Mouse (Mus musculus): ENCODE data around the gene Hemgn. TPM values are rescaled to one million over a fixed set of nuclear protein-coding genes. Genes with fewer than 3 reads are reported as not detected.

The Hemgn gene
- total and polyA plus RNA-seq, 2 experiments from 2014 or later: 0.37 TPM; not detected in 1

DNA sequence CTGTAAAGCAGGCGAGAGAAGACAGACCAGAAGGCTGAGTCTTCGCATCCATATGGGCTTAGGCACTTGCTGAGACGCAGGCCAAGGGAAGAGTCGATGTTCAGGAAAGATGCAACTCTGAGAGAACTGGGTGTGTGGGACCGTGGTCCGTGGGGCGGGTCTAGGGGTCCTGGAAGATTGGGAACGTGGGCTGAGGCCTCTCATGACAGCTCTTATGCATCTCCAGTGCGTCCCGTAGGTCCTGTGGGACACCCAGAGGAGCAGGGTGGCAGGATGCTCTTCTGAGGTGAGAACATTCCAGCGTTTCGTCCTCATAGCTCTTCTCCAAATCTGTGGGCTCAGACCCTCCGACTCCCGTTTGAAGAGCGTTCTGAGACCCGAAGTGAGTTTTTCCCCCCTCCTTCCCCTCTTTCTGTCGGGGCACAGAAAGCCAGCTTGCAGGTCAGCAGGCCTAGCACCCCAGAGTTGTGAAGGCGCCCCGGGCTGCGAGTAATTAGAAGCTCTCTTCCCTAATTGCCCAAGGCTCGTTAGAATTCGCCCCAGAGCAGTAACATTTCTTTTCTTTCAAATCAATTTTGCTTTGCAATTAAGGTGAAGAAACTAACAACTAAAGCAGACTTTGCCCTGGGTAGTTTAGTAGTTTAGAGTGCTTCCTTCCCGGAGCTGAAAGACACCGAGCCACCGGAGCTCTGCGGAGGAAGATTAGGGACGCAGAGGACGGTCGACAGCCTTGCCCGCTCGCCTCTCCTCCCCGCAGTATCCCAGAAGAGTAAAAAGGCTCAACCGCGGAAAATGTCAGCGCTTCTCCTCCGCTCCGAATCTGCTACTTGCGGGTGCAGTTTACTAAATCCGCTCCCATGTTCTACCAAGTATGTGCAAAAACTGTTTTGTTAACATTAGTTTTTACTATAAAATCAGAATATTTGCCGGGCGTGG, 65.5 kb downstream of the Hemgn start:
- no peak overlapping the region for H3K4me3 ChIP-seq (ENCODE audit: low read depth, low read length)

DNA sequence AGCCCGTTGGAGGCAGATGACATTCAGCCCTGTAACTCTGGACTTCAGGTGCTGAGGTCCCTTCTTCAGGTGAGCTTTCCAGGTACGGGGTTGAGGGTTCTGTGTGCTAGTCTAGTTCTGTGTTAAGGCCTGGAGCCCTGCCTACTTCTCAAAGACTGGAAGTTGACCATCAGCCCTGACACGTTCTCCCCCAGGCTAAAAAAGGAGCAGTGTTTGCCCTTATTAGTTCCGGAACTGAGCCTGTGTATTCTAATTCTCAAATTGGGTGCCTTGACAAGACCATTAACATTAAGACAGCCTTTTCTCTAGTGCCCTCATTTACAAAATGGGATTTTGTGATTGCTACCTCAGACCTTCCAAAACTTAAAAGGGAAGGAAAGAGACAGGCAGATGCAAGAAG, 66.2 kb downstream of the Hemgn start:
- Histone ChIP-seq H3K27ac (ENCODE audit: low read depth) (no peak overlapping the region), H3K36me3 (replicated peaks; ENCODE audit: control insufficient read depth, insufficient read depth, low read length) (no peaks in the 10 kb centered on the region), H3K4me1 (ENCODE audit: control insufficient read depth, insufficient read depth) (no peaks in the 10 kb centered on the region), H3K9me3 (replicated peaks; ENCODE audit: control insufficient read depth, low read length) (no peaks in the 10 kb centered on the region), H3K27me3 (ENCODE audit: control insufficient read depth, insufficient read depth, low read length) (peaks cover 100% of the 10 kb centered on the region), H3K9ac (replicated peaks; ENCODE audit: low read depth, low read length) (no peak overlapping the region), H3K4me3 (ENCODE audit: low read depth, low read length) (no peak overlapping the region), H3K4me2 (ENCODE audit: low read depth, low read length) (no peak overlapping the region)
- 10% methylated on average over 4 of the region's 4 CpGs for WGBS
- TF ChIP-seq EP300 (IDR thresholded peaks at IDR 0.05; ENCODE audit: low read depth): no peak
- no peak for TF ChIP-seq CTCF (IDR thresholded peaks at IDR 0.05; ENCODE audit: low read depth)
- no peak for ATAC-seq (ENCODE audit: insufficient read depth, low read depth)
- no peak for DNase-seq (ENCODE audit: low spot score)

More for the DNA sequence above, 65.5 kb downstream of the Hemgn start:
- no peak overlapping the region for H3K9ac ChIP-seq (replicated peaks; ENCODE audit: low read depth, low read length)
- TF ChIP-seq EP300 (IDR thresholded peaks at IDR 0.05; ENCODE audit: low read depth) (no peak), CTCF (IDR thresholded peaks at IDR 0.05; ENCODE audit: low read depth) (no peak)
- WGBS: 6% methylated on average over 41 of the region's 41 CpGs
- no peaks in the 10 kb centered on the region for H3K36me3 ChIP-seq (replicated peaks; ENCODE audit: control insufficient read depth, insufficient read depth, low read length)
- H3K27me3 ChIP-seq (ENCODE audit: control insufficient read depth, insufficient read depth, low read length): peaks cover 100% of the 10 kb centered on the region
- no peak overlapping the region for H3K4me2 ChIP-seq (ENCODE audit: low read depth, low read length)
- no peaks in the 10 kb centered on the region for H3K9me3 ChIP-seq (replicated peaks; ENCODE audit: control insufficient read depth, low read length)
- ATAC-seq (ENCODE audit: insufficient read depth, low read depth) (no peak), DNase-seq (ENCODE audit: low spot score) (no peak)
- no peaks in the 10 kb centered on the region for H3K4me1 ChIP-seq (ENCODE audit: control insufficient read depth, insufficient read depth)
- no peak overlapping the region for H3K27ac ChIP-seq (ENCODE audit: low read depth)

DNA sequence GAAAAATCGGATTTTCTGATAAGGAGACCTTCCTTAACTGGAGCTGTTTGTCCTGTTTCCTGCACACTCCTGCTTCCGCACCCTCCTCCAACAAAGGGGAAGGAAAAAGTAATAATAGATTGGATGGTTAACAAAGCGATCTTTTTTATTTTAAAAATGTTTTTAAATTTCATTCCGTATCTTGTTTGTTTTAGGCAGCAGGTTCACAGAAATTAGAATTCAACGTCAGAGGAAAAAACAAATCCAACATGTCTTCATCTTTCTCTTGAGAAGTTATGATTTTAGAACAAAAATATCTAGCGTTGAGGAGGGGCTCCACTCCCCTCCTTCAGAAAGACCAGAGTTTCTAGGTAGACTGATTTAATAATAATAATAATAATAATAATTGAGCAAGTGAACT, 67.1 kb downstream of the Hemgn start:
- DNase-seq (ENCODE audit: low spot score) (no peak), ATAC-seq (ENCODE audit: insufficient read depth, low read depth) (no peak)
- Histone ChIP-seq H3K9ac (replicated peaks; ENCODE audit: low read depth, low read length) (no peak overlapping the region), H3K9me3 (replicated peaks; ENCODE audit: control insufficient read depth, low read length) (no peaks in the 10 kb centered on the region), H3K4me1 (ENCODE audit: control insufficient read depth, insufficient read depth) (no peaks in the 10 kb centered on the region), H3K27me3 (ENCODE audit: control insufficient read depth, insufficient read depth, low read length) (peaks cover 100% of the 10 kb centered on the region), H3K36me3 (replicated peaks; ENCODE audit: control insufficient read depth, insufficient read depth, low read length) (no peaks in the 10 kb centered on the region), H3K27ac (ENCODE audit: low read depth) (no peak overlapping the region), H3K4me3 (ENCODE audit: low read depth, low read length) (no peak overlapping the region), H3K4me2 (ENCODE audit: low read depth, low read length) (no peak overlapping the region)
- TF ChIP-seq CTCF (IDR thresholded peaks at IDR 0.05; ENCODE audit: low read depth) (no peak), EP300 (IDR thresholded peaks at IDR 0.05; ENCODE audit: low read depth) (no peak)
- 24% methylated on average over 6 of the region's 6 CpGs for WGBS

DNA sequence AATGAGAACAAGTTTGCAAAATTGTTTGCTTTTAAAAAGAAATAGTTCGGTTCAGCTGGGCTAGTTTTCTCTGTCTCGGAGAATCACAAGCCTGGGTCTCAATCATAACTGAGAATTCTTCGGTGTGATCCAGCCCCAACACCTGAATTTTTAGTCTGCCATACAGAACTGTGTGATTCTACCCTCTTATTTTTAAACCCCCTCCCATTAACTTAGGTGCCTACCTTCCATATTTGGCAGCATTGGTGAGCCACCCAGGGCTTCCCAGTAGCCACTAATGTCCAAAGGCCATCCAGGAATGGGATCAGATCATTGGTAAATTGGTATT, 67.6 kb downstream of the Hemgn start:
- no peak overlapping the region for H3K27ac ChIP-seq (ENCODE audit: low read depth)
- DNase-seq (ENCODE audit: low spot score) (no peak), ATAC-seq (ENCODE audit: insufficient read depth, low read depth) (no peak)
- TF ChIP-seq EP300 (IDR thresholded peaks at IDR 0.05; ENCODE audit: low read depth) (no peak), CTCF (IDR thresholded peaks at IDR 0.05; ENCODE audit: low read depth) (no peak)
- 23% methylated on average over 3 of the region's 3 CpGs for WGBS
- H3K36me3 ChIP-seq (replicated peaks; ENCODE audit: control insufficient read depth, insufficient read depth, low read length): no peaks in the 10 kb centered on the region
- peaks cover 100% of the 10 kb centered on the region for H3K27me3 ChIP-seq (ENCODE audit: control insufficient read depth, insufficient read depth, low read length)
- no peak overlapping the region for H3K4me2 ChIP-seq (ENCODE audit: low read depth, low read length)
- H3K9me3 ChIP-seq (replicated peaks; ENCODE audit: control insufficient read depth, low read length): no peaks in the 10 kb centered on the region
- H3K9ac ChIP-seq (replicated peaks; ENCODE audit: low read depth, low read length): no peak overlapping the region
- no peaks in the 10 kb centered on the region for H3K4me1 ChIP-seq (ENCODE audit: control insufficient read depth, insufficient read depth)
- H3K4me3 ChIP-seq (ENCODE audit: low read depth, low read length): no peak overlapping the region

DNA sequence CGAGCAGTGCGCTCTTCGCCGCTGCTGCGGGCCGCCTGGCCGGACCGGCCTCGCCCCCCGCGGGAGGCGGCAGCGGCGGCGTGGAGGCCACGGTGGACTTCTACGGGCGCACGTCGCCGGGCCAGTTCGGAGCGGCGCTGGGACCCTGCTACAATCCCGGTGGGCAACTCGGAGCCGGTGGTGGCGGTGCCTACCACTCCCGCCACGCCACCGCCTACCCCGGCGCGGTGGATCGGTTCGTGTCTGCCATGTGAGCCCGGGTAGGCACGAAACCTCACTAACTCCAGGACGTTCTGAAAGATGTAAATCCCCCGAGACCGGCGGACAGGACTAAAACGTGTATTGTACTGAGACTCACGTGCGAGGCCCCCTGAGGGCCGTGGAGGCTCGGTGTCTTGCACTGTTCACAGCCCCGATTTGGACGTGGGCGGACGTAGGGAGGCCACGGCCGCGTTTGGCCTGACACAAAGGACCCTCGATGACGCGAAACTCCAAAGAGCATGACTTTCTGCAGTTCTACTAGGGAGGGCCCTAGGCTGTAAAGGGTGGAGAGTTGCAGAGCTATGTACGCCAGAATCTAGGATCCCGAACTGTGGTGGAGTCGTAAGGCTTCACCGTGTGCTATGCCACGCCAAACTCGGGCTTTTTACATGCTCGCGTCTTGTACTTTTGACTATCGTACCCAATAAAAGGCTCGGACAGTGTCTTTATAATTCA, 68.1 kb downstream of the Hemgn start:
- TF ChIP-seq CTCF (IDR thresholded peaks at IDR 0.05; ENCODE audit: low read depth) (no peak), EP300 (IDR thresholded peaks at IDR 0.05; ENCODE audit: low read depth) (no peak)
- no peak for ATAC-seq (ENCODE audit: insufficient read depth, low read depth)

More for the DNA sequence above, 68.1 kb downstream of the Hemgn start:
- no peak overlapping the region for H3K27ac ChIP-seq (ENCODE audit: low read depth)
- H3K4me3 ChIP-seq (ENCODE audit: low read depth, low read length): peak overlapping the region; percentile 43
- peaks cover 100% of the 10 kb centered on the region for H3K27me3 ChIP-seq (ENCODE audit: control insufficient read depth, insufficient read depth, low read length)
- H3K36me3 ChIP-seq (replicated peaks; ENCODE audit: control insufficient read depth, insufficient read depth, low read length): no peaks in the 10 kb centered on the region
- DNase-seq (ENCODE audit: low spot score): no peak
- H3K4me2 ChIP-seq (ENCODE audit: low read depth, low read length): peak overlapping the region; percentile 49
- WGBS: 4% methylated on average over 59 of the region's 67 CpGs
- H3K9ac ChIP-seq (replicated peaks; ENCODE audit: low read depth, low read length): no peak overlapping the region
- no peaks in the 10 kb centered on the region for H3K4me1 ChIP-seq (ENCODE audit: control insufficient read depth, insufficient read depth)
- no peaks in the 10 kb centered on the region for H3K9me3 ChIP-seq (replicated peaks; ENCODE audit: control insufficient read depth, low read length)
